ENCODE assay signal across 9 mouse cellular contexts in the genomic region with DNA sequence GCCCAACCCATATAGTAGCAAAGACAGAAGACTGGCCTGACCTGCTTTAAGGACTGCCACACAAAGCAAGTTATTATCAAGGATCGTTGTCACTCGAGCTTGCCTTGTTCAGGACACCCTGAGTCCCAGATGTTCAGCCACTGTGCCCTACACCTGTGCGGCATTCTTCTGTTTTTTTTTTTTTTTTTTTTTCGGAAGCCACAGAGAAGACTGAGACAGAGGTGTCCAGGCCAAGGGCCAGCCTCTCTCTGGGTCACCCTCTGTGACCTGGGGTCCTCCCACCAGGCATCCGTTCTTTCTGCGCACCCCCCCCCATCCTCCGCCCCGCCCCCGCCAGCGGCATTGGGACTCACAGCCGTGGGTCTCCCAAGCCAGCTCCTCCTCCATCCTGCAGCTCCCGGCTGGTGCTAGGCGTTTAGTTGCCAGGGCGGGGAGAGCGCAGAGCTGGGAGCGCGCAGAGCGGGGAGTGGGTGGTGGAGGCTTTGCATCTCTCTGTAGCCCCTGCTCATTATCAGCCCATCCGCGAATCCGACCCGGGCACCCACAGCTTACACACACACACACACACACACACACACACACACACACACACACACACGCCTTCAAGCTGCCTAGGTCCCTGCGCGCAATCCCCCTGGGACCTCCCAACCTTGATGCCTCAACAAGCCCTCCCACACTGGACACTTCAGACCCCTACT. TPM values are rescaled to one million over a fixed set of nuclear protein-coding genes. Genes with fewer than 3 reads are reported as not detected.
DNase-seq lines count a peak whose midpoint lies in the region; ATAC-seq and TF ChIP-seq lines count a peak whose summit lies in the region.
"Had no signal": no experiment of that assay in that cellular context is flagged by ENCODE, and none has a peak within 500 bp of the region (broad histone marks: within the 10 kb centered on the region; RNA-seq: fewer than 3 reads in every experiment).

Ankdd1a (minus strand) TSS at position 387 of the 698 bp plus-strand sequence.

- no peak for TF ChIP-seq CTCF in E14TG2a.4 (conservative IDR thresholded peaks at IDR 0.05; ENCODE audit: low read length)

- H3K9ac ChIP-seq in hindbrain, embryonic 15.5 days = peak within 1 kb of the TSS; percentile 50
- H3K9ac ChIP-seq in limb, embryonic 14.5 days (ENCODE audit: low read depth, low read length, severe bottlenecking) = peak within 1 kb of the TSS; percentile 51

- DNase-seq in frontal cortex, postnatal 25 days (ENCODE audit: low spot score in 2 of 2) = no peak
- peak; percentile 52 for DNase-seq in embryo, embryonic 10 days (ENCODE audit: low spot score)
- no peak for DNase-seq in limb, embryonic 14.5 days (ENCODE audit: low spot score)
- peak; percentile 66 for DNase-seq in right cerebral cortex, postnatal 25 days
- no peak for DNase-seq in ovary, postnatal 10 days (ENCODE audit: low spot score)

- H3K27ac ChIP-seq in hindbrain, embryonic 15.5 days (replicated peaks) = peak within 1 kb of the TSS; percentile 83
- no peak within 1 kb of the TSS for H3K27ac ChIP-seq in limb, embryonic 14.5 days (replicated peaks; ENCODE audit: low read depth, low read length)

- peak; percentile 86 for ATAC-seq in frontal cortex, adult (ENCODE audit: low TSS enrichment)
- ATAC-seq in hindbrain, embryonic 15.5 days (ENCODE audit: low FRiP score, low read depth) = peak; percentile 90
- no peak for ATAC-seq in limb, embryonic 14.5 days (ENCODE audit: low FRiP score, low read depth)

- peak within 1 kb of the TSS; percentile 70 for H3K4me2 ChIP-seq in hindbrain, embryonic 15.5 days
- H3K4me2 ChIP-seq in limb, embryonic 14.5 days (replicated peaks; ENCODE audit: low read depth, low read length, severe bottlenecking) = peak within 1 kb of the TSS; percentile 51

- no peaks in the 10 kb centered on the region for H3K9me3 ChIP-seq in E14TG2a.4 (ENCODE audit: low read length)
- no peaks in the 10 kb centered on the region for H3K9me3 ChIP-seq in hindbrain, embryonic 15.5 days
- no peaks in the 10 kb centered on the region for H3K9me3 ChIP-seq in limb, embryonic 14.5 days (ENCODE audit: control insufficient read depth, low read length)

- peak within 1 kb of the TSS; percentile 51; the same call in 1 of the 2 replicates for H3K4me3 ChIP-seq in E14TG2a.4 (replicated peaks; ENCODE audit: low read length)
- H3K4me3 ChIP-seq in hindbrain, embryonic 15.5 days = peak within 1 kb of the TSS; percentile 41
- peak within 1 kb of the TSS; percentile 24 for H3K4me3 ChIP-seq in limb, embryonic 14.5 days (replicated peaks; ENCODE audit: low read length)
- H3K4me3 ChIP-seq: erythroblast, embryonic 14.5 days had no signal

- peaks cover 13% of the 10 kb centered on the region for H3K27me3 ChIP-seq in E14TG2a.4 (ENCODE audit: insufficient read depth, low read length)
- H3K27me3 ChIP-seq in hindbrain, embryonic 15.5 days = no peaks in the 10 kb centered on the region
- no peaks in the 10 kb centered on the region for H3K27me3 ChIP-seq in limb, embryonic 14.5 days (ENCODE audit: control insufficient read depth, insufficient read depth, low read length)

- peaks cover 7% of the 10 kb centered on the region; the same call in 1 of the 2 replicates for H3K4me1 ChIP-seq in E14TG2a.4 (replicated peaks; ENCODE audit: low read depth, low read length)
- H3K4me1 ChIP-seq in hindbrain, embryonic 15.5 days (replicated peaks) = peaks cover 22% of the 10 kb centered on the region
- peaks cover 9% of the 10 kb centered on the region for H3K4me1 ChIP-seq in limb, embryonic 14.5 days (ENCODE audit: control insufficient read depth, insufficient read depth, low read length)

- 5% methylated on average over 21 of the region's 25 CpGs for WGBS in hindbrain, embryonic 15.5 days
- 5% methylated on average over 20 of the region's 25 CpGs for WGBS in limb, embryonic 14.5 days

- H3K36me3 ChIP-seq in E14TG2a.4 (ENCODE audit: insufficient read depth, low read length) = no peaks in the 10 kb centered on the region
- H3K36me3 ChIP-seq in hindbrain, embryonic 15.5 days = no peaks in the 10 kb centered on the region
- no peaks in the 10 kb centered on the region for H3K36me3 ChIP-seq in limb, embryonic 14.5 days (ENCODE audit: control insufficient read depth, insufficient read depth, low read length)

- no peak for TF ChIP-seq POLR2A in limb, embryonic 14.5 days (IDR thresholded peaks at IDR 0.05; ENCODE audit: borderline replicate concordance, extremely low read depth, insufficient read depth, insufficient read length)

RNA-seq across cellular contexts. Expression of gene Ankdd1a, which starts in this region (rescaled TPM):
- 1.1 and 1.3 TPM in 2 replicates for polyA plus RNA-seq in hindbrain, embryonic 15.5 days (2015; fragmentation: Nextera tagmentation; extraction: Ambion mirVana)
- polyA plus RNA-seq in limb, embryonic 14.5 days (2012; rRNA removed) = 0.08 TPM in 1 of 2 replicates, not detected in the other
- polyA plus RNA-seq in limb, embryonic 14.5 days (2014; fragmentation: Nextera tagmentation; extraction: Ambion mirVana) = not detected in 2 replicates
- polyA plus RNA-seq: erythroblast, embryonic 14.5 days had no signal

Comparison
In these comparisons a context has a peak if more than half of its experiments do, and no peak if none do; other contexts are left out.
1. DNase-seq: peak in embryo, embryonic 10 days (single experiment) and right cerebral cortex, postnatal 25 days (single experiment); none in frontal cortex, postnatal 25 days (0 of 2), limb, embryonic 14.5 days (single experiment) and ovary, postnatal 10 days (single experiment).
2. Peak in every context shown above with its lines, with median percentiles within 50 percentile points of each other: H3K4me3 ChIP-seq.